Mouse (Mus musculus): ENCODE results near the gene Fam151a. TPM values are rescaled to one million over a fixed set of nuclear protein-coding genes. Genes with fewer than 3 reads are reported as not detected.
"Not testable (repeated sequence)": the region's sequence is repeated elsewhere in the genome, so short reads cannot be mapped to it uniquely, and the experiment has no call there.

The Fam151a gene
- polyA plus RNA-seq, 1 experiment from 2014 or later, result 0.09 TPM

- H3K9me3 ChIP-seq, result no peaks in the 10 kb centered on the region
- H3K4me1 ChIP-seq, result peaks cover 3% of the 10 kb centered on the region; the same call in 1 of the 2 replicates
- no peaks in the 10 kb centered on the region for H3K36me3 ChIP-seq (replicated peaks)
- no peak within 1 kb of the TSS for H3K27ac ChIP-seq
- no peak for DNase-seq (ENCODE audit: extremely low spot score, low spot score)
- H3K27me3 ChIP-seq (ENCODE audit: poor library complexity, severe bottlenecking), result no peaks in the 10 kb centered on the region
- H3K4me3 ChIP-seq, result no peak within 1 kb of the TSS
- WGBS, result 86% methylated on average over 7 of the region's 7 CpGs
Measured at GRCm38 (mm10) chr4:106730814-106731213, 2.9 kb upstream of the Fam151a start, which contains the start of gene Mroh7. Mroh7 (minus strand) TSS chr4:106730925.

- not testable (repeated sequence) for H3K4me3 ChIP-seq; H3K27me3 ChIP-seq (ENCODE audit: poor library complexity, severe bottlenecking); H3K9me3 ChIP-seq; DNase-seq (ENCODE audit: extremely low spot score, low spot score); H3K36me3 ChIP-seq (replicated peaks); H3K27ac ChIP-seq; H3K4me1 ChIP-seq
- 77% methylated on average over 1 of the region's 1 CpGs for WGBS
Measured at GRCm38 (mm10) chr4:106736884-106737283, 3.2 kb downstream of the Fam151a start.

GRCm38 (mm10) chr4:106737904-106738303 is 4.2 kb downstream of the Fam151a start:
- H3K36me3 ChIP-seq (replicated peaks), result no peaks in the 10 kb centered on the region
- H3K9me3 ChIP-seq, result no peaks in the 10 kb centered on the region
- peaks cover 3% of the 10 kb centered on the region; the same call in 1 of the 2 replicates for H3K4me1 ChIP-seq
- no peak overlapping the region for H3K27ac ChIP-seq
- H3K27me3 ChIP-seq (ENCODE audit: poor library complexity, severe bottlenecking), result no peaks in the 10 kb centered on the region
- no peak for DNase-seq (ENCODE audit: extremely low spot score, low spot score)
- no peak overlapping the region for H3K4me3 ChIP-seq
- WGBS, result 84% methylated on average over 3 of the region's 3 CpGs

- no peaks in the 10 kb centered on the region for H3K36me3 ChIP-seq (replicated peaks)
- no peaks in the 10 kb centered on the region for H3K27me3 ChIP-seq (ENCODE audit: poor library complexity, severe bottlenecking)
- H3K9me3 ChIP-seq, result no peaks in the 10 kb centered on the region
- H3K27ac ChIP-seq, result no peak overlapping the region
- no peak for DNase-seq (ENCODE audit: extremely low spot score, low spot score)
- 81% methylated on average over 7 of the region's 7 CpGs for WGBS
- H3K4me1 ChIP-seq, result peaks cover 27% of the 10 kb centered on the region
- no peak overlapping the region for H3K4me3 ChIP-seq
Measured at GRCm38 (mm10) chr4:106745862-106746261, 12.2 kb downstream of the Fam151a start.

GRCm38 (mm10) chr4:106747001-106747580 is 13.4 kb downstream of the Fam151a start:
- Histone ChIP-seq H3K27me3 (ENCODE audit: poor library complexity, severe bottlenecking) (no peaks in the 10 kb centered on the region), H3K9me3 (no peaks in the 10 kb centered on the region), H3K36me3 (replicated peaks) (no peaks in the 10 kb centered on the region), H3K27ac (peak overlapping the region; percentile 0; the same call in 1 of the 2 replicates), H3K4me1 (peaks cover 27% of the 10 kb centered on the region), H3K4me3 (no peak overlapping the region)
- no peak for DNase-seq (ENCODE audit: extremely low spot score, low spot score)
- 90% methylated on average over 1 of the region's 1 CpGs for WGBS

- Histone ChIP-seq H3K27ac (peak overlapping the region; percentile 82), H3K27me3 (ENCODE audit: poor library complexity, severe bottlenecking) (no peaks in the 10 kb centered on the region), H3K9me3 (no peaks in the 10 kb centered on the region), H3K36me3 (replicated peaks) (no peaks in the 10 kb centered on the region), H3K4me3 (peak overlapping the region; percentile 34), H3K4me1 (peaks cover 27% of the 10 kb centered on the region)
- WGBS, result 3% methylated on average over 7 of the region's 7 CpGs
- peak; percentile 80 for DNase-seq (ENCODE audit: extremely low spot score, low spot score)
Measured at GRCm38 (mm10) chr4:106749699-106750098, 16.0 kb downstream of the Fam151a start.

GRCm38 (mm10) chr4:106751726-106752125 is 18.0 kb downstream of the Fam151a start:
- peaks cover 26% of the 10 kb centered on the region for H3K4me1 ChIP-seq
- H3K4me3 ChIP-seq, result no peak overlapping the region
- no peaks in the 10 kb centered on the region for H3K36me3 ChIP-seq (replicated peaks)
- H3K9me3 ChIP-seq, result no peaks in the 10 kb centered on the region
- no peaks in the 10 kb centered on the region for H3K27me3 ChIP-seq (ENCODE audit: poor library complexity, severe bottlenecking)
- H3K27ac ChIP-seq, result no peak overlapping the region
- DNase-seq (ENCODE audit: extremely low spot score, low spot score), result no peak
- 95% methylated on average over 6 of the region's 6 CpGs for WGBS

- 72% methylated on average over 7 of the region's 7 CpGs for WGBS
- H3K27ac ChIP-seq, result peak overlapping the region; percentile 62
Measured at GRCm38 (mm10) chr4:106764166-106764565, 30.5 kb downstream of the Fam151a start.

GRCm38 (mm10) chr4:106769306-106769705 is 35.6 kb downstream of the Fam151a start:
- no peak for DNase-seq (ENCODE audit: extremely low spot score, low spot score)
- H3K36me3 ChIP-seq (replicated peaks), result no peaks in the 10 kb centered on the region
- no peaks in the 10 kb centered on the region for H3K27me3 ChIP-seq (ENCODE audit: poor library complexity, severe bottlenecking)
- H3K4me1 ChIP-seq, result peaks cover 4% of the 10 kb centered on the region
- H3K27ac ChIP-seq, result no peak overlapping the region
- no peaks in the 10 kb centered on the region for H3K9me3 ChIP-seq
- H3K4me3 ChIP-seq, result no peak overlapping the region
- 62% methylated on average over 2 of the region's 2 CpGs for WGBS

More at GRCm38 (mm10) chr4:106764166-106764565, 30.5 kb downstream of the Fam151a start:
- no peak for DNase-seq (ENCODE audit: extremely low spot score, low spot score)
- no peaks in the 10 kb centered on the region for H3K9me3 ChIP-seq
- peaks cover 18% of the 10 kb centered on the region for H3K4me1 ChIP-seq
- no peaks in the 10 kb centered on the region for H3K27me3 ChIP-seq (ENCODE audit: poor library complexity, severe bottlenecking)
- H3K36me3 ChIP-seq (replicated peaks), result no peaks in the 10 kb centered on the region
- H3K4me3 ChIP-seq, result no peak overlapping the region

GRCm38 (mm10) chr4:106772558-106772957 is 38.9 kb downstream of the Fam151a start:
- Histone ChIP-seq H3K36me3 (replicated peaks) (no peaks in the 10 kb centered on the region), H3K27ac (no peak overlapping the region), H3K27me3 (ENCODE audit: poor library complexity, severe bottlenecking) (no peaks in the 10 kb centered on the region), H3K4me3 (no peak overlapping the region), H3K4me1 (peaks cover 14% of the 10 kb centered on the region), H3K9me3 (no peaks in the 10 kb centered on the region)
- 90% methylated on average over 1 of the region's 1 CpGs for WGBS
- no peak for DNase-seq (ENCODE audit: extremely low spot score, low spot score)

- not testable (repeated sequence) for DNase-seq (ENCODE audit: extremely low spot score, low spot score); H3K36me3 ChIP-seq (replicated peaks); H3K27me3 ChIP-seq (ENCODE audit: poor library complexity, severe bottlenecking); H3K4me3 ChIP-seq; H3K9me3 ChIP-seq; H3K27ac ChIP-seq
- H3K4me1 ChIP-seq, result peaks cover 46% of the 10 kb centered on the region
- 92% methylated on average over 6 of the region's 6 CpGs for WGBS
Measured at GRCm38 (mm10) chr4:106775767-106776166, 42.1 kb downstream of the Fam151a start.

- Histone ChIP-seq H3K36me3 (replicated peaks) (no peaks in the 10 kb centered on the region), H3K27me3 (ENCODE audit: poor library complexity, severe bottlenecking) (0 out of 2 replicates have a peak, but pooled peaks cover 5% of the 10 kb centered on the region), H3K4me1 (peaks cover 55% of the 10 kb centered on the region), H3K27ac (peak overlapping the region; percentile 58; the same call in 1 of the 2 replicates), H3K9me3 (no peaks in the 10 kb centered on the region), H3K4me3 (no peak overlapping the region)
- DNase-seq (ENCODE audit: extremely low spot score, low spot score), result peak; percentile 53
- 45% methylated on average over 3 of the region's 3 CpGs for WGBS
Measured at GRCm38 (mm10) chr4:106776998-106777397, 43.3 kb downstream of the Fam151a start.

GRCm38 (mm10) chr4:106778116-106778788 is 44.6 kb downstream of the Fam151a start:
- DNase-seq (ENCODE audit: extremely low spot score, low spot score), result peak; percentile 66
- no peaks in the 10 kb centered on the region for H3K36me3 ChIP-seq (replicated peaks)
- 46% methylated on average over 5 of the region's 5 CpGs for WGBS
- peak overlapping the region; percentile 75 for H3K27ac ChIP-seq
- H3K9me3 ChIP-seq, result no peaks in the 10 kb centered on the region
- H3K27me3 ChIP-seq (ENCODE audit: poor library complexity, severe bottlenecking), result 0 out of 2 replicates have a peak, but pooled peaks cover 5% of the 10 kb centered on the region
- peaks cover 61% of the 10 kb centered on the region for H3K4me1 ChIP-seq
- H3K4me3 ChIP-seq, result no peak overlapping the region
